Mouse (Mus musculus): ENCODE measurements around the gene Pgpep1.

DNA sequence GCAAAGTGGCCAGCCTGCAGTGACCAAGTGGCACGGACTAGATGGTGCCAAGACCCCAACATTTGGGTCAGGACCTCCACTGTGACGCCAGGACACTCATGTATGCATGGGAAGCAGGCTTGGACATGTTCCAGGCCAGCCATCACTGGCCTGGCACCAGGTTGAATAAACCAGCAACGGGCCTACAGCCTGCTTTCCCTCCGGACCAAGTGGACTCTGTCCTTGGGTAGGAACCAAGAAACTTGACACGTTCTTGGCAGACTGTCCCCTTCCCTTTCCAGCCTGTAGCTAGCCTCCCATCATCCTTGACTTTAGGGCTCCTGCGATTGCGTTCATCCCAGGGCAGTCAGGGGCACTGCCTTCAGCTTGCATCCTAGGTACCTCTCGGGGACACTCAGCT lies 27.4 kb upstream of the Pgpep1 start:
- TF ChIP-seq POLR2A (IDR thresholded peaks at IDR 0.05; ENCODE audit: low read depth, low read length) = no peak
- no peak for TF ChIP-seq CTCF (IDR thresholded peaks at IDR 0.05; ENCODE audit: extremely low read depth, insufficient read length, insufficient replicate concordance, low read depth, low read length)
